Mouse (Mus musculus): ENCODE results near the gene Ganab. TPM values are rescaled to one million over a fixed set of nuclear protein-coding genes. Genes with fewer than 3 reads are reported as not detected.
A peak's percentile ranks its signal among the peaks of the same experiment; 100 is the strongest.

Gene Ganab
- polyA plus RNA-seq, 1 experiment from 2014 or later, result 109 TPM

DNA sequence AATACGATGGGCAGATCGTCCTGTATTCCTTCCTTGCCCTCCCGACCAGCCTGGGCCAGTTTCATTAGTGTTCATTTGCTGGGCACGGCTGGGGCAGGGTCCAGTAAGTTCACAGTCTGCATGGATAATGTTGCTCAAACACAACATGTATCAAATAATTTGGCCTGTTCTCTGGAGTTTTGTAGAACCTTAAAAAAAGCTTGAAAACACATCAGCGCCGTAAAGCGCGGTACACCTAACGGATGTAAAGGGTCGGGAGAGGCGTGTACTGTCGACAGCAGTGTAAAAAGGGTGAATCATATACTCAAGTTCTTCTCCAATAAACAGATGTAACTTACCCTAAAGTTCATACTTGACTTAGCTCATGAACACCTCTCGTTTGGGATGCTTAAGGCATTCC, 705 bp downstream of the Ganab start:
- H3K36me3 ChIP-seq (ENCODE audit: control insufficient read depth, insufficient read depth, low read length), result peaks cover 16% of the 10 kb centered on the region

GRCm38 (mm10) chr19:8899079-8899478, 1.2 kb downstream of the Ganab start:
- Histone ChIP-seq H3K27ac (ENCODE audit: low read depth, low read length) (no peak overlapping the region), H3K27me3 (ENCODE audit: control insufficient read depth, insufficient read depth, low read length) (no peaks in the 10 kb centered on the region), H3K4me1 (ENCODE audit: control insufficient read depth, insufficient read depth, low read length) (peaks cover 13% of the 10 kb centered on the region), H3K4me3 (ENCODE audit: low read depth, low read length) (peak overlapping the region; percentile 95), H3K9me3 (ENCODE audit: control insufficient read depth, low read length) (no peaks in the 10 kb centered on the region), H3K9ac (ENCODE audit: low read length) (peak overlapping the region; percentile 97), H3K4me2 (peak overlapping the region; percentile 94), H3K36me3 (ENCODE audit: control insufficient read depth, insufficient read depth, low read length) (peaks cover 16% of the 10 kb centered on the region)
- 70% methylated on average over 3 of the region's 3 CpGs for WGBS
- ATAC-seq (ENCODE audit: low FRiP score) (no peak), DNase-seq (ENCODE audit: low spot score, missing footprints) (no peak)

More for the DNA sequence above, 705 bp downstream of the Ganab start:
- WGBS, result 18% methylated on average over 13 of the region's 13 CpGs
- ATAC-seq (ENCODE audit: low FRiP score) (no peak), DNase-seq (ENCODE audit: low spot score, missing footprints) (no peak)
- peak overlapping the region; percentile 94 for H3K4me2 ChIP-seq
- H3K27me3 ChIP-seq (ENCODE audit: control insufficient read depth, insufficient read depth, low read length), result no peaks in the 10 kb centered on the region
- no peaks in the 10 kb centered on the region for H3K9me3 ChIP-seq (ENCODE audit: control insufficient read depth, low read length)
- H3K4me1 ChIP-seq (ENCODE audit: control insufficient read depth, insufficient read depth, low read length), result peaks cover 16% of the 10 kb centered on the region
- peak overlapping the region; percentile 95 for H3K4me3 ChIP-seq (ENCODE audit: low read depth, low read length)
- H3K9ac ChIP-seq (ENCODE audit: low read length), result peak overlapping the region; percentile 97
- peak overlapping the region; percentile 50; the same call in 1 of the 2 replicates for H3K27ac ChIP-seq (ENCODE audit: low read depth, low read length)

DNA sequence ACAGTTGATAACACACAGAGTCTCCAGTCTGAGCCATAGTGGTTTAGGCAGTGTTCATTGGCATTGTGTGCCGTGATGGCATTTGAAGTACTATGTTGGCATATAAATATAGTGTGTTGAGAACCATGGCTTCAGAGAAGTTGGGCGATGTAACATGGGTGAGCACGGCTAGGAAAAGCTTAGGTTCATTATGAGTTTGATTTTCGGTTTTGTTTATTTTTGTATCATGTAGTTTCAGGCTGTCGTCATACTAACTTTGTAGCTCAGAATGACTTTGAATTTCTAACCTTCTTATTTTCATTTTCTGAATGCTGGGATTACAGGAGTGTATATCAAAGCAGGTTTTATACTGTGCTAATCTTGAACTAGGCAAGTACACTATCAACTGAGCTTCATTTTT, 5.5 kb downstream of the Ganab start:
- WGBS, result 97% methylated on average over 5 of the region's 5 CpGs
- Histone ChIP-seq H3K36me3 (ENCODE audit: control insufficient read depth, insufficient read depth, low read length) (peaks cover 26% of the 10 kb centered on the region), H3K27ac (ENCODE audit: low read depth, low read length) (no peak overlapping the region), H3K4me1 (ENCODE audit: control insufficient read depth, insufficient read depth, low read length) (peaks cover 6% of the 10 kb centered on the region), H3K4me3 (ENCODE audit: low read depth, low read length) (no peak overlapping the region), H3K9ac (ENCODE audit: low read length) (no peak overlapping the region), H3K4me2 (no peak overlapping the region), H3K9me3 (ENCODE audit: control insufficient read depth, low read length) (no peaks in the 10 kb centered on the region), H3K27me3 (ENCODE audit: control insufficient read depth, insufficient read depth, low read length) (no peaks in the 10 kb centered on the region)
- no peak for DNase-seq (ENCODE audit: low spot score, missing footprints)
- ATAC-seq (ENCODE audit: low FRiP score), result no peak

DNA sequence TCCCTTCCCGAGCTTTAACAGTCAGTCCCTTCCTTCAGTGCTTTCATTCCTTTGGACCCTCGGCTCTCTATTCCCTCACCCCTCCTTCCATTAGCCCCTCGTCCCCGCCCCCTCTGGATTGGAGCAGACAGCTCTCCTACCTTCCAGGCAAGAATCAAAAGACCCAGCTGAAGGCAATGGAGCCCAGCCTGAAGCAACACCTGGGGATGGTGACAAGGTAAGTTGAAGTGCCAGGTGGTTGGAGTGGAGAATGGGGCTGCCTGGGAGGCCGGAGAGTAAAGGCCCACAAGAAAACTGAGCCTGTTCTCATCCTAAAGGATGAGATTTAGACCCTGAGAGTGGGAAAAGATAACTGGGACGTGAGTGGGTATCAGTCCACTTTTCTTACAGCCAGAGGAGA, 10.7 kb downstream of the Ganab start:
- DNase-seq (ENCODE audit: low spot score, missing footprints) (no peak), ATAC-seq (ENCODE audit: low FRiP score) (no peak)
- H3K4me2 ChIP-seq, result no peak overlapping the region
- H3K36me3 ChIP-seq (ENCODE audit: control insufficient read depth, insufficient read depth, low read length), result peaks cover 51% of the 10 kb centered on the region
- H3K4me1 ChIP-seq (ENCODE audit: control insufficient read depth, insufficient read depth, low read length), result no peaks in the 10 kb centered on the region
- H3K9ac ChIP-seq (ENCODE audit: low read length), result no peak overlapping the region
- H3K27me3 ChIP-seq (ENCODE audit: control insufficient read depth, insufficient read depth, low read length), result no peaks in the 10 kb centered on the region
- H3K9me3 ChIP-seq (ENCODE audit: control insufficient read depth, low read length), result no peaks in the 10 kb centered on the region
- WGBS, result 95% methylated on average over 6 of the region's 6 CpGs
- no peak overlapping the region for H3K4me3 ChIP-seq (ENCODE audit: low read depth, low read length)
- no peak overlapping the region for H3K27ac ChIP-seq (ENCODE audit: low read depth, low read length)

DNA sequence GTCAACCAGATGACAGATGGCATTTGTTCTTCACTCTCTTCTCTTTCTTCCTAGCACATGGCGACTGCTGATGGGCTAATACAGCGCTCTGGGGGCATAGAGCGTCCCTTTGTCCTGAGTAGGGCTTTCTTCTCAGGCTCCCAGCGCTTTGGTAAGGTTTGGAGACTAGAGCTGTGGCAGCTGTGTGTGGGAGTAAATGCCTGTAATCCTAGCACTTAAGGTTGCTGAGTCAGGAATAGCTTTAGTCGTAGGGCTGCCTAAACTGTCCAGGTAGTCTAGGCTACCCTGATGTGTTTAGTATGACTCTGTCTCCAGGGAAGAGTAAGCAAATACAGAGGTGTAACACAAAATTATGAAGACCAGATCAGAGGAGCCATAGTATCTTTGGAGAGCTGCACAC, 13.9 kb downstream of the Ganab start:
- Histone ChIP-seq H3K27ac (ENCODE audit: low read depth, low read length) (no peak overlapping the region), H3K36me3 (ENCODE audit: control insufficient read depth, insufficient read depth, low read length) (peaks cover 67% of the 10 kb centered on the region), H3K4me2 (no peak overlapping the region), H3K4me3 (ENCODE audit: low read depth, low read length) (no peak overlapping the region), H3K9me3 (ENCODE audit: control insufficient read depth, low read length) (no peaks in the 10 kb centered on the region), H3K4me1 (ENCODE audit: control insufficient read depth, insufficient read depth, low read length) (no peaks in the 10 kb centered on the region), H3K27me3 (ENCODE audit: control insufficient read depth, insufficient read depth, low read length) (no peaks in the 10 kb centered on the region), H3K9ac (ENCODE audit: low read length) (no peak overlapping the region)
- DNase-seq (ENCODE audit: low spot score, missing footprints), result no peak
- no peak for ATAC-seq (ENCODE audit: low FRiP score)
- WGBS, result 85% methylated on average over 5 of the region's 5 CpGs

DNA sequence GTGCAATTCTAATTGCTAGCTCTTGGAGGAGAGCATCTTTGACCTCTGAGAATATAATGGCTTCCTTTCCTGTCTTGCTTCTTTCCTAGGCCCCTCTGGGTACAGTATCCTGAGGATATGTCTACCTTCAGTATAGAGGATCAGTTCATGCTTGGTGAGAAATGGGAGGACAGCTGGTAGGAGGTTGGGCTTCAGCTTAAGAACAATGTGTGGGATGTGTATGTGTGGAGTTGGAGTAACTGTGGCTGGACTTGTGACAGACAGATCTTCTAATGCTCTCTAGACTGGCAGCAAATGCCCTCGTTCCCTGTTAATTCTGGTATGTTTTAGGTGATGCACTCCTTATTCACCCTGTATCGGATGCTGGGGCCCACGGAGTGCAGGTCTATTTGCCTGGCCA, 16.3 kb downstream of the Ganab start:
- H3K9ac ChIP-seq (ENCODE audit: low read length), result no peak overlapping the region
- no peak overlapping the region for H3K27ac ChIP-seq (ENCODE audit: low read depth, low read length)
- H3K4me2 ChIP-seq, result no peak overlapping the region
- H3K4me3 ChIP-seq (ENCODE audit: low read depth, low read length), result no peak overlapping the region
- ATAC-seq (ENCODE audit: low FRiP score) (no peak), DNase-seq (ENCODE audit: low spot score, missing footprints) (no peak)
- H3K4me1 ChIP-seq (ENCODE audit: control insufficient read depth, insufficient read depth, low read length), result no peaks in the 10 kb centered on the region
- no peaks in the 10 kb centered on the region for H3K27me3 ChIP-seq (ENCODE audit: control insufficient read depth, insufficient read depth, low read length)
- H3K9me3 ChIP-seq (ENCODE audit: control insufficient read depth, low read length), result no peaks in the 10 kb centered on the region
- H3K36me3 ChIP-seq (ENCODE audit: control insufficient read depth, insufficient read depth, low read length), result peaks cover 52% of the 10 kb centered on the region
- WGBS, result 95% methylated on average over 3 of the region's 3 CpGs

DNA sequence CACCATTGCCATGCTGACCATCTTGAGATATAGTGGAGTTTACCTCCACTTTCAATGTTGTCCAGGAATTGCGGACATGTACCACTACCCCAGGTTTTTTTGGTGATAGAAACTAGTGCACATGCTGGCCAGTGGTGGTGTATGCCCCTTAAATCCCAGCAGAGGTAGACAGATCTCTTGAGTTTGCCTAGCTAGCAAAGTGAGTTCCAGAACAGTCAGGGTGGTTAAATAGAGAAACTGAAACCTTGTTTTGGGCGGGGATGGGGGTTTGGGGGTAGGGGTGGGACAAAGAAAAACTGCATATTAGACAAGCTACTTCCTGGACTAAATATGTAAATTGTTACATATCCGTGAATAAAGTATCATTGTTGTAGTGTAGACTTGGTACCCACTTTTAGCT, 21.1 kb downstream of the Ganab start:
- Histone ChIP-seq H3K4me1 (ENCODE audit: control insufficient read depth, insufficient read depth, low read length) (peaks cover 14% of the 10 kb centered on the region), H3K9me3 (ENCODE audit: control insufficient read depth, low read length) (no peaks in the 10 kb centered on the region), H3K4me2 (no peak overlapping the region), H3K4me3 (ENCODE audit: low read depth, low read length) (no peak overlapping the region), H3K9ac (ENCODE audit: low read length) (no peak overlapping the region), H3K36me3 (ENCODE audit: control insufficient read depth, insufficient read depth, low read length) (peaks cover 23% of the 10 kb centered on the region), H3K27me3 (ENCODE audit: control insufficient read depth, insufficient read depth, low read length) (no peaks in the 10 kb centered on the region), H3K27ac (ENCODE audit: low read depth, low read length) (no peak overlapping the region)
- WGBS, result 91% methylated on average over 3 of the region's 3 CpGs
- DNase-seq (ENCODE audit: low spot score, missing footprints) (no peak), ATAC-seq (ENCODE audit: low FRiP score) (no peak)

DNA sequence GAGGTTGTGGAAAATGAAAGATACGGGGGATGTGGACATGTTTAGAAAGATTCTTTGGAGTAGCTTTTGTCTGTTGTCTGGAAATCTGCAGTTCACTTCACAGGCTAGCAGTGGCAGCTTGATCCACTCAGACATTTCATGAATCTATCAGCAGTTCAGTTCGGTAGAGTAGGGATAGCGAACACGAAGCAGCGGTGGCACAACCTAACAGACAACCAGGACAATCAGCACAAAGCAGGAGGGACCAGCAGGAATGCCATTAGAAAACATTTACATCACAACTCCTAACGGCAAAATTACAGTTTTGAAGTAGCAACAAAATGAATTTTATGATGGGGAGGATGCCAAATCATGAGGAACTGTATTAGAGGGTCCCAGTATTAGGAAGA, 21.8 kb downstream of the Ganab start:
- Histone ChIP-seq H3K4me3 (ENCODE audit: low read depth, low read length) (peak overlapping the region; percentile 77), H3K4me1 (ENCODE audit: control insufficient read depth, insufficient read depth, low read length) (peaks cover 14% of the 10 kb centered on the region), H3K9ac (ENCODE audit: low read length) (peak overlapping the region; percentile 73), H3K36me3 (ENCODE audit: control insufficient read depth, insufficient read depth, low read length) (peaks cover 17% of the 10 kb centered on the region), H3K27ac (ENCODE audit: low read depth, low read length) (peak overlapping the region; percentile 60; the same call in 1 of the 2 replicates), H3K4me2 (peak overlapping the region; percentile 70), H3K9me3 (ENCODE audit: control insufficient read depth, low read length) (no peaks in the 10 kb centered on the region), H3K27me3 (ENCODE audit: control insufficient read depth, insufficient read depth, low read length) (no peaks in the 10 kb centered on the region)
- 74% methylated on average over 6 of the region's 6 CpGs for WGBS
- ATAC-seq (ENCODE audit: low FRiP score) (no peak), DNase-seq (ENCODE audit: low spot score, missing footprints) (no peak)

GRCm38 (mm10) chr19:8920073-8920736, 22.3 kb downstream of the Ganab start, which contains the start of gene B3gat3:
TSS of gene B3gat3 (plus strand) at chr19:8920374.
- H3K27ac ChIP-seq (ENCODE audit: low read depth, low read length), result peak within 1 kb of the TSS; percentile 60
- H3K4me2 ChIP-seq, result peak within 1 kb of the TSS; percentile 70
- 4% methylated on average over 40 of the region's 50 CpGs for WGBS
- H3K9me3 ChIP-seq (ENCODE audit: control insufficient read depth, low read length), result no peaks in the 10 kb centered on the region
- H3K36me3 ChIP-seq (ENCODE audit: control insufficient read depth, insufficient read depth, low read length), result peaks cover 12% of the 10 kb centered on the region
- H3K4me1 ChIP-seq (ENCODE audit: control insufficient read depth, insufficient read depth, low read length), result peaks cover 14% of the 10 kb centered on the region
- H3K27me3 ChIP-seq (ENCODE audit: control insufficient read depth, insufficient read depth, low read length), result no peaks in the 10 kb centered on the region
- DNase-seq (ENCODE audit: low spot score, missing footprints), result peak; percentile 99
- peak; percentile 99 for ATAC-seq (ENCODE audit: low FRiP score)
- H3K9ac ChIP-seq (ENCODE audit: low read length), result peak within 1 kb of the TSS; percentile 73
- H3K4me3 ChIP-seq (ENCODE audit: low read depth, low read length), result peak within 1 kb of the TSS; percentile 77
